Mouse (Mus musculus): Measurements from ENCODE around the gene Gm20747.
"Not testable (repeated sequence)": the region's sequence is repeated elsewhere in the genome, so short reads cannot be mapped to it uniquely, and the experiment has no call there.

Gm20747 gene

GRCm38 (mm10) chrY:53418191-53418590, at the start of gene Gm20747:
Gm20747 (minus strand) TSS chrY:53418291.
- not testable (repeated sequence) for DNase-seq (ENCODE audit: low spot score)

Measured in left cerebral cortex, adult 11 months (tissue).